Mouse (Mus musculus): ENCODE measurements around the gene Tmem109.

- peak; percentile 25 for TF ChIP-seq CTCF (IDR thresholded peaks at IDR 0.05; ENCODE audit: low read depth)
- TF ChIP-seq EP300 (IDR thresholded peaks at IDR 0.05; ENCODE audit: low read depth): no peak
These were observed 1.5 kb downstream of the Tmem109 start for GRCm38 (mm10) chr19:10880085-10880974.
